Mouse (Mus musculus) G1E (cell line): Measurements from ENCODE around the gene Trip4. TPM values are rescaled to one million over a fixed set of nuclear protein-coding genes. Genes with fewer than 3 reads are reported as not detected.

ENCODE experiments used
- ATAC-seq: 2 replicates; pipeline ENCODE4 v1.8.0; 2016; ENCODE audit warnings: mild to moderate bottlenecking; ENCODE audit not compliant: insufficient number of reproducible peaks, poor library complexity, low FRiP score, severe bottlenecking; ENCODE audit errors: extremely low read depth
- DNase-seq: peaks from one replicate; pipeline ENCODE4 v3.0.0; 2012; ENCODE audit warnings: low spot score
- H3K27me3 ChIP-seq: 2 replicates; pipeline ENCODE4 v1.6.1; 2012; ENCODE audit warnings: mild to moderate bottlenecking, low read length, inconsistent platforms; ENCODE audit not compliant: insufficient read depth
- H3K36me3 ChIP-seq: replicated peaks from 2 replicates; pipeline ENCODE3; 2012; ENCODE audit warnings: mild to moderate bottlenecking, inconsistent platforms
- H3K4me1 ChIP-seq: 2 replicates; pipeline ENCODE4 v1.6.1; 2012; ENCODE audit warnings: low read depth, low read length, inconsistent platforms, mixed read lengths; ENCODE audit not compliant: insufficient read depth
- H3K4me3 ChIP-seq: 2 replicates; pipeline ENCODE4 v1.5.1; 2012; ENCODE audit warnings: low read depth, mild to moderate bottlenecking, inconsistent platforms, low read length, moderate library complexity, mixed read lengths
- H3K9me3 ChIP-seq: replicated peaks from 2 replicates; pipeline ENCODE4 v1.6.1; 2012; ENCODE audit warnings: inconsistent platforms
- CTCF ChIP-seq: IDR thresholded peaks from 2 replicates; pipeline ENCODE4 v1.5.1; 2012; ENCODE audit warnings: low read depth, low read length, inconsistent platforms, mixed read lengths
- GATA1 ChIP-seq: IDR thresholded peaks from 2 replicates; pipeline ENCODE4 v1.6.1; 2012; ENCODE audit warnings: borderline replicate concordance, low read length, inconsistent platforms, mixed read lengths
- GATA2 ChIP-seq: IDR thresholded peaks from 2 replicates; pipeline ENCODE4 v1.6.1; 2012; ENCODE audit warnings: low read depth, low read length, inconsistent platforms, borderline replicate concordance
- POLR2AphosphoS5 ChIP-seq: IDR thresholded peaks from 2 replicates; pipeline ENCODE4 v1.6.1; 2012; ENCODE audit warnings: low read depth, low read length, inconsistent platforms; ENCODE audit not compliant: insufficient replicate concordance
- TAL1 ChIP-seq: conservative IDR thresholded peaks from 2 replicates; pipeline ENCODE4 v1.6.1; 2012; ENCODE audit warnings: low read depth, low read length, inconsistent platforms, mixed read lengths
- polyA plus RNA-seq: library from polyadenylated mRNA; stranded (reverse); fragments of >175 nt; gene quantifications from 2 replicates; pipeline ENCODE4 v1.2.3, GENCODE M21; 2012
- total RNA-seq, 2 experiments: library from RNA; stranded (forward) in 1 of 2; stranded (reverse) in 1 of 2; fragments of 200-1000 nt in 1 of 2; fragments of >200 nt in 1 of 2; fragmentation: Nextera tagmentation in 1 of 2; gene quantifications; 2 replicates each; pipeline ENCODE4 v1.2.3; 2014 to 2017

The Trip4 gene
- total and polyA plus RNA-seq, 3 experiments, result 5.2 to 40.5 (median 24.7) TPM

DNA sequence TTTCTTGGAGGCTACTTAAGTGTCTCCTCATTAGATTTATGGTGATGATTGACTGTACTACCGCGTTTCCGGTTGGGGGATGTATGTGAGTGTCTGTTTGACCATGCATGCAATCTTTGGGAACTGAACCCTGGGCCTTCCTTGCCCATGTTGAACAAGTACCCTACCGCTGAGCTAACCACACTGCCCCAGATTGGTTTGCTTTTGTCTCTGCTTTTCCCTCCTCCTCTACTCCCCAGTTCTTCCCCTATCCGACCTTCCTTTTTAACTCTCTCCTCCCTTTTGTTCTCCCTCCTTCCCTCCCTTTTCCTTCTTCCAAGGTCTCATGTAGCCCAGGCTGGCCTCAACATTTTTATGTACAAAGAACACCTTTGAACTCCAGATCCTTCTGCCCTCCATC, 17.5 kb downstream of the Trip4 start:
- Histone ChIP-seq H3K4me1 (peaks cover 15% of the 10 kb centered on the region), H3K4me3 (peak overlapping the region; percentile 33; the same call in 1 of the 2 replicates), H3K9me3 (no peaks in the 10 kb centered on the region), H3K36me3 (peaks cover 21% of the 10 kb centered on the region), H3K27me3 (peaks cover 4% of the 10 kb centered on the region; the same call in 1 of the 2 replicates)
- DNase-seq, result no peak
- ATAC-seq, result no peak
- no peak for TF ChIP-seq TAL1
- TF ChIP-seq CTCF, result no peak
- no peak for TF ChIP-seq POLR2AphosphoS5
- TF ChIP-seq GATA1, result no peak
- TF ChIP-seq GATA2, result no peak

DNA sequence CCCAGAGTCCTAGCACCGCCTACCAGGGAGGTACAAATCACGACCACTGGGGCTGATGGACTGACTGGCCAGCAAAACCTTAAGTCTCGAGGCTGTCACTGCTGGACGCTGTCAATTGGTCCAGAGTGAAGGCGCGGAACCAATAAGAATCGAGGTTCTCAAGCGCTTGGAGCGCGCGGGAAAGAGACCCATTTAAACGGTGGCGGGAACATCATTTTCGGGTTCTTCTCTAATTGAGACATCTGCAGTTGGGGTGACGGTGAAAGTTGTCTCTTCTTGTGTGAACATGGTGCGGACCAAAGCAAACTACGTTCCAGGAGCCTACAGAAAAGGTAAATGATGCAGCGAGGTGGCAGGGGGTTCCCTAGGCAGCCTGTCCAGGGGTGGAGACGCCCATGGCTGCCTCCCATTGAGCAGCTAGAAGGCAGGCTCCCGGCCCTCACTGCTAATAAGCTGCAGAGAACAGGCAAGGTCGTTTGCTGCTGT, 18.4 kb downstream of the Trip4 start, which contains the start of gene Pclaf:
TSS of gene Pclaf (plus strand) at position 95 of the 486 bp plus-strand sequence.
- TF ChIP-seq TAL1 (no peak), POLR2AphosphoS5 (no peak), CTCF (no peak), GATA2 (no peak), GATA1 (no peak)
- ATAC-seq, result peak; percentile 68
- Histone ChIP-seq H3K4me3 (peak within 1 kb of the TSS; percentile 71), H3K27me3 (peaks cover 4% of the 10 kb centered on the region; the same call in 1 of the 2 replicates), H3K9me3 (no peaks in the 10 kb centered on the region), H3K36me3 (peaks cover 16% of the 10 kb centered on the region), H3K4me1 (peaks cover 18% of the 10 kb centered on the region)
- DNase-seq, result peak; percentile 37

DNA sequence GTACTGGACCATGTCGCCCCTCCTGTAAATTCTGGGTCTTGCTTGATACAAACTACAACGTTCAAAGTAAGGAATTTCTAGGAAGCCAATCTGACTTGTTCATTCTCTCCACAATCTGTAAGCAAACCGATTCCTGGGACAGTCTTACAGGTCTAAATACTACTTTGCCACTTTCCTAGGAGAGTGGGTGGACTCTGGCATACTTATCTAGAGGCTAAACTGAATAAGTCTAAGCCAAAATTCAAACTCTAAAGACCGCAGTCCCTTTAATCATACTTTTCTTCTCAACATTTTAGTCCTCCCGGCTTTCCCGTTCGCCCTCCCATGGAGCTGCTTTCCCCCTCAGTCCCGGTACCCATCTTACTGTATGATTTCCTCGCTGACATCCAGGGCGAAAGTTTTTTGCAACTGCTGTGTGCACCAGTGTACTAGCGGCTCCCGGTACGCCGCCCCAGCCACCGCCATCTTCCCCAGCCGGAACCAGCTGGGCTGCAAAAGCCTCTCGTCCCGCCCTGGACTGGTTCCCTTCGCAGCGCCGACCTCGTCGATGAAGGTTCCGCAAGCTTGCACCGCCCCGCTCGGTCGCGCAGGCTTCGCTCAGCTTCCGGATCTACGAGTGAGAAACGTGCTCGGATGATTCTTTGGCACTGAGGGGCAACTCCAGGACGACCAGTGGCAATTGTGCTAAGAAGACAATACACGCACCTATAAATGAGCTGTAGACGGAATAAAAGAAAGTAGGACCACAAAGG, 23.9 kb downstream of the Trip4 start:
- H3K4me3 ChIP-seq, result peak overlapping the region; percentile 75
- ATAC-seq (peak; percentile 88), DNase-seq (peak; percentile 77)
- H3K27me3 ChIP-seq, result no peaks in the 10 kb centered on the region
- H3K36me3 ChIP-seq, result peaks cover 10% of the 10 kb centered on the region
- H3K4me1 ChIP-seq, result peaks cover 8% of the 10 kb centered on the region
- TF ChIP-seq GATA2 (no peak), TAL1 (no peak), CTCF (no peak), GATA1 (no peak)
- H3K9me3 ChIP-seq, result no peaks in the 10 kb centered on the region

DNA sequence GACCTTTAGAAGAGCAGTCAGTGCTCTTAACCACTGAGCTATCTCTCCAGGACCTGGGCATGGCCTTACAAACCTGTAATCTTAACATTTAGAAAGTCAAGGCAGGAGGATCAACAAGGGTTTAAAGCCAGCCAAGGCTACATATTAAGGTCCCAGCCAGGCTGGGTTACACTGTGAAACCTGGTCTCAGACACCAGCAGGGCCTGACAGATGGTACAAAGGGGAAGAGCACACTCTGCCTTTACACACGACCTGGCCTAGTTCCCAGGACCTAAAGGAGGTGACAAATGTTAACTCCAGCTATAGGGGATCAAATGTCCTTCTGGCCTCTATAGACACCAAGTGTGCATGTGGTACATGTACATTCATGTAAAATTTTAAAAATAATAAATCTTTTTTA, 48.9 kb downstream of the Trip4 start:
- ATAC-seq, result no peak
- Histone ChIP-seq H3K9me3 (no peaks in the 10 kb centered on the region), H3K36me3 (peaks cover 57% of the 10 kb centered on the region), H3K4me3 (no peak overlapping the region), H3K27me3 (no peaks in the 10 kb centered on the region), H3K4me1 (no peaks in the 10 kb centered on the region)
- no peak for DNase-seq
- TF ChIP-seq CTCF (no peak), GATA2 (no peak), TAL1 (no peak)

DNA sequence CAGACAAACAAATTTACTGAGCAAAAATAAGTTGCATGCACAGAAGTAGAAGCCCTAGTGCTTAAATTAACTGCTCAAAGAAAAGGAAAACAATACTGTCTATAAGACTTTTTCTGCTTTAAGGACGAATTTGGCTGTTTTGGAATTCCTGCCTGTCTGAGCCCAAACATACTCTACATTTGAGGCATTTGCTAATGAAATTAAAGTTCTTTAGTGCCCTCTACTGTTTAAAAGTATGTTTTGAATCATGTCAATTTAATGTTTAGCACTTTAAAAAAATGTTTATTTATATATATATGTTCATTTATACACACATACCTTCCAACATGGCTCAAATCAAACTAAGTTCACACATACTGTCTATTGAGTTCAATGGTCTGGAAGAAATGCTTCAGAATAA, 58.4 kb downstream of the Trip4 start:
- no peak for TF ChIP-seq GATA1
- no peak for TF ChIP-seq POLR2AphosphoS5
- TF ChIP-seq GATA2, result no peak
- TF ChIP-seq TAL1, result no peak
- no peak for TF ChIP-seq CTCF
- peaks cover 6% of the 10 kb centered on the region; the same call in 1 of the 2 replicates for H3K4me1 ChIP-seq
- no peaks in the 10 kb centered on the region for H3K27me3 ChIP-seq
- DNase-seq (no peak), ATAC-seq (no peak)
- peaks cover 70% of the 10 kb centered on the region for H3K36me3 ChIP-seq
- no peaks in the 10 kb centered on the region for H3K9me3 ChIP-seq
- no peak overlapping the region for H3K4me3 ChIP-seq

DNA sequence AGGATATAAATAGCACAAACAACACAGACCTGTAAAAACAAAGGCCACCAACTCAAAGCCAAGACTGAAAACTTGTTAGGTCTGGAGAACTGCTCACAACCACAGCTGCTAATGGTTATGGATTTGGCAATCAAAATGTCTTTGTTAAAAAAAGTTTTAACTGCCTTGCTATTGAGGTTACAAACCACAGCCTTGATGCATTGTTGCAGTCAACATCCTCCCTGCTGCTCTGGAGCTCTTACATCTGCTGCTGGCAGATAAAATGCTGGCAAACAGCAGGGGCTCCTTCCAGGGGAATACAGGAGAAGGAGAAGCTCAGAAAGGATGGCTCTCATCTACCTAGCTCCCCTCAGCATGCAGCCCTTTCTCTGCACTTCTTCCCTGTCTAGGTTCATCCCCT, 60.4 kb downstream of the Trip4 start:
- H3K27me3 ChIP-seq, result no peaks in the 10 kb centered on the region
- no peak for ATAC-seq
- H3K36me3 ChIP-seq, result peaks cover 67% of the 10 kb centered on the region
- TF ChIP-seq CTCF (no peak), POLR2AphosphoS5 (no peak), TAL1 (no peak), GATA1 (no peak), GATA2 (no peak)
- DNase-seq, result no peak
- H3K4me1 ChIP-seq, result peaks cover 9% of the 10 kb centered on the region; the same call in 1 of the 2 replicates
- no peak overlapping the region for H3K4me3 ChIP-seq
- H3K9me3 ChIP-seq, result no peaks in the 10 kb centered on the region
